Mouse (Mus musculus): ENCODE data around the gene Tmem198. TPM values are rescaled to one million over a fixed set of nuclear protein-coding genes. Genes with fewer than 3 reads are reported as not detected.
A peak's percentile ranks its signal among the peaks of the same experiment; 100 is the strongest.

Gene Tmem198
- polyA plus RNA-seq, 1 experiment from 2014 or later, result 0.26 TPM

DNA sequence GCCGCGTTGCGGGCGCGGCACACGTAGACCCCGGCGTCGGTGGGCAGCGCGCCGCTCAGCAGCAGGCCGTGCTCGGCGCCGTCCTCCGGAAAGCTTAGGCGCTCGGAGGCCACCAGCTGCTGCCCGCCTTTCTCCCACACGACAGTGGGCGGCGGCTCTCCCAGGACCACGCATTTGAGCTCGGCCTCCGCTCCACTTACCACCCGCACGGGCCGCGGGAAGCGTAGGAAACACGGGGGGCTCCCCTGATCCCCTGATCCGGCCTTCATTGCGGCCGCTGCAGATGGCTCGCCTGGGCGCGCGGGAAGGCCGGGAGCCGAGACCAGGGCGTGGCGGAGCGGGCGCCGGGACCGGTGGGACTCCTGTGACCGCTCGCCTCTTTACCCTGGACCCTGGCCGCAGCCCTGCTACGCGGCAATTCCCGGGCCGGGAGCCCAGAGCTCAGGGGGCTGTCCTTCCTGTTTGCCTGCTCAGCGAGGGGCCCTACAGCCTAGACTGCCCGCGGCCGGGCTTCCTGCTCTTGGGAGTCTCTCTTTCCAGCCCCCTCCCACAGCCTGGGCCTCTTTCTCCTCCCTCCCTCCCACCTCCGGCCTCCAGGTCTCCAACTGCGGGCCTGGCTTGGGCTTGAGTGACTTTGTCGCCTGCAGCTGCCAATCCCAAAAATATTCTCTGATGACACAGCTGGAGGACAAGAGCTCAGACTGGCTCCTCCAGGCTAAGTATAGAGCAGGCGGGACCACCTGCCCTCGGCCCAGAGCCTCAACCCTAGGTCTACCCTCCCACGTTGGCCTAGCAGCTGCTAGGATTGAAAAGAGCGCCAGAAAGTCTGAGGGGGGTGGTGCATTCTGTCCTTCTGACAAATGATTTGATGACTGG lies 26.9 kb downstream of the Tmem198 start, which contains the start of gene Obsl1:
TSS of gene Obsl1 (minus strand) at position 497 of the 876 bp plus-strand sequence.
- H3K9me3 ChIP-seq (ENCODE audit: low read depth, low read length), result no peaks in the 10 kb centered on the region
- no peak for TF ChIP-seq CTCF (IDR thresholded peaks at IDR 0.05; ENCODE audit: low read depth)
- H3K9ac ChIP-seq, result peak within 1 kb of the TSS; percentile 97
- peak within 1 kb of the TSS; percentile 91 for H3K4me3 ChIP-seq (ENCODE audit: low read depth, low read length)
- peaks cover 17% of the 10 kb centered on the region for H3K4me1 ChIP-seq (ENCODE audit: insufficient read depth)
- H3K4me2 ChIP-seq, result peak within 1 kb of the TSS; percentile 95
- ATAC-seq (ENCODE audit: insufficient read depth), result peak; percentile 96
- H3K27me3 ChIP-seq (ENCODE audit: insufficient read depth, low read length), result no peaks in the 10 kb centered on the region
- H3K27ac ChIP-seq (ENCODE audit: low read depth), result peak within 1 kb of the TSS; percentile 97
- DNase-seq, result peak; percentile 94
- H3K36me3 ChIP-seq (ENCODE audit: insufficient read depth), result peaks cover 34% of the 10 kb centered on the region
- under 1% methylated on average over 55 of the region's 65 CpGs for WGBS

DNA sequence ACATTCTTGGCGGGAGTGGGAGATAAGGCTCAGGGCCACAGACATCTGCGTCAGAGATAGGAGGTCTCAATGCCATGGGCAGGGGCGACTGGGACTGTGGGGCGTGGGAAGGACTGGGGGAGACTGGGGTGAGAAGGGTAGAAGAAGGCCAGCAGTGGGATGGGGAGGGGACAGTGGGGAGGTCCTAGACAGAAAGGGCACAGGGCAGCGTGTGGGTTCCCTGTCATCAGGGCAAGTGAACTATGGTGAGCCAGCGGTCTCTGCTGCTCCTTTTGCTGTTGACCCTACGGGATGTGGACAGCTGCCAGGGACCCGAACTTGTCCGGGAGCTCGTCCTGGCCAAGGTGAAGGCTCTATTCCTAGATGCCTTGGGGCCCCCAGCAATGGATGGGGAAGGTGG lies 27.7 kb downstream of the Tmem198 start, which contains the start of gene Inha:
TSS of gene Inha (plus strand) at position 72 of the 400 bp plus-strand sequence.
- no peaks in the 10 kb centered on the region for H3K27me3 ChIP-seq (ENCODE audit: insufficient read depth, low read length)
- ATAC-seq (ENCODE audit: insufficient read depth) (no peak), DNase-seq (no peak)
- WGBS, result 38% methylated on average over 10 of the region's 10 CpGs
- no peaks in the 10 kb centered on the region for H3K9me3 ChIP-seq (ENCODE audit: low read depth, low read length)
- H3K4me3 ChIP-seq (ENCODE audit: low read depth, low read length), result peak within 1 kb of the TSS; percentile 91
- H3K9ac ChIP-seq, result peak within 1 kb of the TSS; percentile 97
- peak within 1 kb of the TSS; percentile 97 for H3K27ac ChIP-seq (ENCODE audit: low read depth)
- H3K36me3 ChIP-seq (ENCODE audit: insufficient read depth), result peaks cover 26% of the 10 kb centered on the region
- H3K4me1 ChIP-seq (ENCODE audit: insufficient read depth), result peaks cover 23% of the 10 kb centered on the region
- TF ChIP-seq CTCF (IDR thresholded peaks at IDR 0.05; ENCODE audit: low read depth), result no peak
- H3K4me2 ChIP-seq, result peak within 1 kb of the TSS; percentile 95

DNA sequence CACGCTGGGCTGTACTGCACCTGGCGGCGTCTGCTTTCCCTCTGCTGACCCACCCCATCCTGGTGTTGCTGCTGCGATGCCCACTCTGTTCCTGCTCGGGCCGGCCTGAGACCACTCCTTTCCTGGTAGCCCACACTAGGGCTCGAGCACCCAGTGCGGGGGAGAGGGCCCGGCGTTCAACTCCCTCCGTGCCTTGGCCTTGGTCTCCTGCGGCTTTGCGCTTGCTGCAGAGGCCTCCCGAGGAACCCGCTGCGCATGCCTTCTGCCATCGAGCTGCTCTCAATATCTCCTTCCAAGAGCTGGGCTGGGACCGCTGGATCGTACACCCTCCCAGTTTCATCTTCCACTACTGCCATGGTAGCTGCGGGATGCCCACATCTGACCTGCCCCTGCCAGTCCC lies 30.3 kb downstream of the Tmem198 start:
- Histone ChIP-seq H3K36me3 (ENCODE audit: insufficient read depth) (0 out of 2 replicates have a peak, but pooled peaks cover 1% of the 10 kb centered on the region), H3K9me3 (ENCODE audit: low read depth, low read length) (no peaks in the 10 kb centered on the region), H3K4me1 (ENCODE audit: insufficient read depth) (peaks cover 14% of the 10 kb centered on the region), H3K4me2 (no peak overlapping the region), H3K4me3 (ENCODE audit: low read depth, low read length) (no peak overlapping the region), H3K9ac (no peak overlapping the region), H3K27me3 (ENCODE audit: insufficient read depth, low read length) (no peaks in the 10 kb centered on the region), H3K27ac (ENCODE audit: low read depth) (no peak overlapping the region)
- TF ChIP-seq CTCF (IDR thresholded peaks at IDR 0.05; ENCODE audit: low read depth), result no peak
- WGBS, result 52% methylated on average over 20 of the region's 20 CpGs
- ATAC-seq (ENCODE audit: insufficient read depth) (no peak), DNase-seq (no peak)

DNA sequence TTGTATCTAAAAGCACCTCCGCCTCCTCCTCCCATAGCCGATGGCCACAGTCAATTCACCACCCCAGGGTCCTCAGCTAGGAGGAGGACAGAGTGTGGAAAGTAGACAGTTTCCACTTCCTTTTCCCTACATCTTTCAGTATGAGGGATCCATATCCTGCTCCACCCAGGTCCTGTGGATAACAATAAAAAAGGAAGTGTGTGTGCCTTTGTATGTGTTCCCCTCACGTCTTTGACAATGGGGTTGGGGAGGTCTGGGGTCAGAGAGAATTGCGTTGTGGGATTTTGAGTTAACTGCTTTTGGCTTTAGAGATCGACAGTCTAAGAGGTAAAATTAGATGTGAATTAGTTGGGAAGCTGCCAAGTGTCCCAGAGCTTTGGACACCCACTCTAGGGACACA lies 30.8 kb downstream of the Tmem198 start:
- Histone ChIP-seq H3K27ac (ENCODE audit: low read depth) (no peak overlapping the region), H3K9ac (no peak overlapping the region), H3K4me1 (ENCODE audit: insufficient read depth) (peaks cover 14% of the 10 kb centered on the region), H3K9me3 (ENCODE audit: low read depth, low read length) (no peaks in the 10 kb centered on the region), H3K36me3 (ENCODE audit: insufficient read depth) (no peaks in the 10 kb centered on the region), H3K4me3 (ENCODE audit: low read depth, low read length) (no peak overlapping the region), H3K4me2 (no peak overlapping the region), H3K27me3 (ENCODE audit: insufficient read depth, low read length) (no peaks in the 10 kb centered on the region)
- peak; percentile 19 for DNase-seq
- no peak for TF ChIP-seq CTCF (IDR thresholded peaks at IDR 0.05; ENCODE audit: low read depth)
- ATAC-seq (ENCODE audit: insufficient read depth), result no peak
- 59% methylated on average over 5 of the region's 5 CpGs for whole genome bisulfite sequencing

DNA sequence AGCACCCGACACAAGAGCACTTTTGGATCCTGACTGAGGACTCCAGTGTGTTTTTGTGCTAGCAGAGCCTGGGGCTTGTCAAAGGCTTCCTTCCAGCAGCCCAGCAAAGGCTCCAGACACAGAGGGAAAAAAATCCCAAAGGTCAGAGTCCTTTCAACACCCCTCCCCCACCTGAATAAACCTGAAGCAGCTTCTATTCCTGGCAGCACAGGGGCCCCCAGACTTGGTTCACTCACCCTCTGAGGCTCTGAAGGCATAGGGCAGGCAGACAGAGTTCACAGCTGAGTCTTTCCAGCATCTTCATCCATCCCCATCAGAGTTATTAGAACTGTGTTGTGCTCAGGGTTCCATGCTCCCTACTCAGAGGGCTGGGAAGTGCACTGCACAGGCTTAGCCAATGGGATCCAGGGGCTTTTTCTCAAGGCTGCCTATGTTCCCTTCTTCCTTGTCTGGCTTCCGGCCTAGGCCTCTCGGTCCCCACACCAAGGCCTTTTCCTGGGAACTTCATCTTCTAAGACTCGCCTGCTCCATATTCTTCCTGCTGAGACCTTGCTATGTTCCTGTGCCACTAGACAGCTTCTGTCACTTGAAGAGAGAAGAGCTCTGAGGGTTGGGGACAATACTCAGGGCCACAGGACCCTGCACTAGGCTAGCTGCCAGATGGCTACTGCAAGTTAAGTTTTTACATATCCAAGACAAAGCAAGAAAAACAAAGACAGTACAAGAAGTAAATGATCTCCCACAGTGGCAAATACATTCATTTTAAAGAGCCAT lies 32.3 kb downstream of the Tmem198 start:
- WGBS, result 42% methylated on average over 4 of the region's 4 CpGs
- TF ChIP-seq CTCF (IDR thresholded peaks at IDR 0.05; ENCODE audit: low read depth), result no peak
- H3K4me2 ChIP-seq, result no peak overlapping the region

DNA sequence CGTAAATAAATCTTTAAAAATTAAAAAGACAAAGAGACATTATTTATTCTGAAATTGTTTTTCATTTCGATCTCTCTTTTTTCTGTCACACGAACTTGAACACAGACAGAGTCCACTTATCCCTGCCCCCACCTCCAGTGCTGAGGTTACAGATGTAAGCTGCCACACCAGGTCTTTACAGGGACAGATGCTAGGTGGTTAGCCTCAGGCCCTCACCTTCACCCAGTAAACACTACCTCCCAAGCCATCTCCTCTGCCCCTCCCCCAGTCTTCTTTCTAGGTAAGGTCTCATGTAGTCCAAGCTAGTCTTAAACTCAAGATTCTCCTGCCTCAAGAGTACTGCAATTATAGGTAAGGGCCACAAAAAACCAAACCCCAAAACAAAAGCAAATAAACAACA lies 33.2 kb downstream of the Tmem198 start:
- H3K36me3 ChIP-seq (ENCODE audit: insufficient read depth), result no peaks in the 10 kb centered on the region
- no peaks in the 10 kb centered on the region for H3K9me3 ChIP-seq (ENCODE audit: low read depth, low read length)
- WGBS, result 89% methylated on average over 3 of the region's 3 CpGs
- H3K4me1 ChIP-seq (ENCODE audit: insufficient read depth), result peaks cover 7% of the 10 kb centered on the region; the same call in 1 of the 2 replicates
- no peak overlapping the region for H3K27ac ChIP-seq (ENCODE audit: low read depth)
- no peaks in the 10 kb centered on the region for H3K27me3 ChIP-seq (ENCODE audit: insufficient read depth, low read length)
- no peak overlapping the region for H3K9ac ChIP-seq
- H3K4me2 ChIP-seq, result no peak overlapping the region
- no peak for TF ChIP-seq CTCF (IDR thresholded peaks at IDR 0.05; ENCODE audit: low read depth)
- DNase-seq (no peak), ATAC-seq (ENCODE audit: insufficient read depth) (no peak)
- H3K4me3 ChIP-seq (ENCODE audit: low read depth, low read length), result no peak overlapping the region

More for the DNA sequence above, 32.3 kb downstream of the Tmem198 start:
- 0 out of 2 replicates have a peak, but pooled peaks have one; percentile 9 for ATAC-seq (ENCODE audit: insufficient read depth)
- H3K27ac ChIP-seq (ENCODE audit: low read depth), result peak overlapping the region; percentile 79; the same call in 1 of the 2 replicates
- no peak overlapping the region for H3K9ac ChIP-seq
- peaks cover 14% of the 10 kb centered on the region for H3K4me1 ChIP-seq (ENCODE audit: insufficient read depth)
- H3K9me3 ChIP-seq (ENCODE audit: low read depth, low read length), result no peaks in the 10 kb centered on the region
- H3K36me3 ChIP-seq (ENCODE audit: insufficient read depth), result no peaks in the 10 kb centered on the region
- no peak overlapping the region for H3K4me3 ChIP-seq (ENCODE audit: low read depth, low read length)
- peak; percentile 17 for DNase-seq
- no peaks in the 10 kb centered on the region for H3K27me3 ChIP-seq (ENCODE audit: insufficient read depth, low read length)
